Mouse (Mus musculus) liver, embryonic 12.5 days (tissue): ENCODE measurements around the gene Fam32a. TPM values are rescaled to one million over a fixed set of nuclear protein-coding genes. Genes with fewer than 3 reads are reported as not detected.

Source experiments
- ATAC-seq: fragments of 200-750 bp; cut with Nextera tagmentation; 2 replicates; pipeline ENCODE4 v1.8.0; 2017; ENCODE audit warnings: moderate number of reproducible peaks, mild to moderate bottlenecking, moderate library complexity
- H3K27ac ChIP-seq: fragments of 300-500 bp; sonication (generic); 2 replicates; pipeline ENCODE4 v1.5.1; 2016; ENCODE audit warnings: mild to moderate bottlenecking
- H3K27me3 ChIP-seq: fragments of 300-500 bp; sonication (generic); replicated peaks from 2 replicates; pipeline ENCODE4 v1.6.1; 2016; ENCODE audit warnings: mild to moderate bottlenecking, moderate library complexity
- H3K36me3 ChIP-seq: fragments of 300-500 bp; sonication (generic); 2 replicates; pipeline ENCODE4 v1.6.1; 2016; ENCODE audit warnings: mild to moderate bottlenecking, moderate library complexity
- H3K4me1 ChIP-seq: fragments of 300-500 bp; sonication (generic); 2 replicates; pipeline ENCODE4 v1.6.1; 2016
- H3K4me2 ChIP-seq: fragments of 300-500 bp; sonication (generic); 2 replicates; pipeline ENCODE4 v1.6.1; 2016; ENCODE audit warnings: mild to moderate bottlenecking, moderate library complexity
- H3K4me3 ChIP-seq: fragments of 300-500 bp; sonication (generic); 2 replicates; pipeline ENCODE4 v1.5.1; 2016; ENCODE audit warnings: mild to moderate bottlenecking, moderate library complexity
- H3K9ac ChIP-seq: fragments of 300-500 bp; sonication (generic); 2 replicates; pipeline ENCODE4 v1.6.1; 2016; ENCODE audit warnings: mild to moderate bottlenecking, moderate library complexity
- H3K9me3 ChIP-seq: fragments of 300-500 bp; sonication (generic); replicated peaks from 2 replicates; pipeline ENCODE4 v1.6.1; 2016; ENCODE audit warnings: mild to moderate bottlenecking, moderate library complexity
- WGBS: fragments of 180-500 bp; shearing (Covaris S2); methylation state at CpG from one replicate; pipeline ENCODE4 v1.1.7; 2016; ENCODE audit not compliant: insufficient replicate concordance; 5-methylcytosine and 5-hydroxymethylcytosine counted together
- polyA plus RNA-seq: library from polyadenylated mRNA; unstranded; fragments of >200 nt; fragmentation: Nextera tagmentation; extraction: Ambion mirVana; gene quantifications from 2 replicates; pipeline ENCODE4 v1.2.1, GENCODE M21; 2016

Gene Fam32a
- polyA plus RNA-seq, 1 experiment from 2014 or later = 42.7 TPM

GRCm38 (mm10) chr8:72242226-72242625, 22.7 kb downstream of the Fam32a start:
- WGBS = 88% methylated on average over 1 of the region's 1 CpGs
- Histone ChIP-seq H3K9ac (no peak overlapping the region), H3K36me3 (peaks cover 47% of the 10 kb centered on the region), H3K4me2 (0 out of 2 replicates have a peak overlapping the region, but pooled peaks have one; percentile 94), H3K4me1 (peaks cover 51% of the 10 kb centered on the region), H3K27me3 (no peaks in the 10 kb centered on the region), H3K4me3 (no peak overlapping the region), H3K9me3 (no peaks in the 10 kb centered on the region), H3K27ac (no peak overlapping the region)
- ATAC-seq = no peak

- H3K9ac ChIP-seq = no peak overlapping the region
- no peaks in the 10 kb centered on the region for H3K9me3 ChIP-seq
- H3K4me1 ChIP-seq = peaks cover 44% of the 10 kb centered on the region
- no peak overlapping the region for H3K27ac ChIP-seq
- H3K36me3 ChIP-seq = peaks cover 66% of the 10 kb centered on the region
- ATAC-seq = no peak
- H3K4me2 ChIP-seq = no peak overlapping the region
- no peak overlapping the region for H3K4me3 ChIP-seq
- no peaks in the 10 kb centered on the region for H3K27me3 ChIP-seq
- WGBS = 20% methylated on average over 2 of the region's 2 CpGs
Measured at GRCm38 (mm10) chr8:72244610-72245009, 25.1 kb downstream of the Fam32a start.

GRCm38 (mm10) chr8:72257171-72257901, 37.8 kb downstream of the Fam32a start:
- ATAC-seq = 0 out of 2 replicates have a peak, but pooled peaks have one; percentile 18
- Histone ChIP-seq H3K9me3 (no peaks in the 10 kb centered on the region), H3K36me3 (peaks cover 42% of the 10 kb centered on the region), H3K27me3 (no peaks in the 10 kb centered on the region), H3K4me1 (no peaks in the 10 kb centered on the region), H3K9ac (no peak overlapping the region), H3K4me3 (no peak overlapping the region), H3K4me2 (no peak overlapping the region), H3K27ac (no peak overlapping the region)
- WGBS = 52% methylated on average over 7 of the region's 7 CpGs

GRCm38 (mm10) chr8:72257902-72258238, 38.3 kb downstream of the Fam32a start:
- Histone ChIP-seq H3K9me3 (no peaks in the 10 kb centered on the region), H3K4me2 (no peak overlapping the region), H3K36me3 (peaks cover 37% of the 10 kb centered on the region), H3K9ac (no peak overlapping the region), H3K4me3 (no peak overlapping the region), H3K4me1 (no peaks in the 10 kb centered on the region), H3K27me3 (no peaks in the 10 kb centered on the region), H3K27ac (no peak overlapping the region)
- ATAC-seq = no peak
- 75% methylated on average over 1 of the region's 1 CpGs for whole genome bisulfite sequencing

- ATAC-seq = no peak
- H3K27me3 ChIP-seq = no peaks in the 10 kb centered on the region
- H3K27ac ChIP-seq = no peak overlapping the region
- WGBS = 40% methylated on average over 2 of the region's 2 CpGs
- no peak overlapping the region for H3K4me3 ChIP-seq
- H3K36me3 ChIP-seq = peaks cover 19% of the 10 kb centered on the region
- no peaks in the 10 kb centered on the region for H3K9me3 ChIP-seq
- H3K4me2 ChIP-seq = no peak overlapping the region
- no peaks in the 10 kb centered on the region for H3K4me1 ChIP-seq
- H3K9ac ChIP-seq = no peak overlapping the region
Measured at GRCm38 (mm10) chr8:72259862-72260261, 40.3 kb downstream of the Fam32a start.

GRCm38 (mm10) chr8:72260585-72260984, 41.1 kb downstream of the Fam32a start:
- H3K27ac ChIP-seq = no peak overlapping the region

GRCm38 (mm10) chr8:72261019-72261418, 41.5 kb downstream of the Fam32a start:
- no peak overlapping the region for H3K9ac ChIP-seq
- WGBS = 29% methylated on average over 2 of the region's 2 CpGs
- peaks cover 8% of the 10 kb centered on the region; the same call in 1 of the 2 replicates for H3K36me3 ChIP-seq
- no peaks in the 10 kb centered on the region for H3K27me3 ChIP-seq
- H3K4me1 ChIP-seq = no peaks in the 10 kb centered on the region
- no peak overlapping the region for H3K27ac ChIP-seq
- H3K4me2 ChIP-seq = no peak overlapping the region
- H3K9me3 ChIP-seq = no peaks in the 10 kb centered on the region
- H3K4me3 ChIP-seq = no peak overlapping the region
- 0 out of 2 replicates have a peak, but pooled peaks have one; percentile 42 for ATAC-seq

More at GRCm38 (mm10) chr8:72260585-72260984, 41.1 kb downstream of the Fam32a start:
- H3K27me3 ChIP-seq = no peaks in the 10 kb centered on the region
- H3K36me3 ChIP-seq = peaks cover 12% of the 10 kb centered on the region
- H3K4me3 ChIP-seq = no peak overlapping the region
- ATAC-seq = no peak
- H3K4me1 ChIP-seq = no peaks in the 10 kb centered on the region
- H3K4me2 ChIP-seq = no peak overlapping the region
- H3K9me3 ChIP-seq = no peaks in the 10 kb centered on the region
- WGBS = 55% methylated on average over 4 of the region's 4 CpGs
- H3K9ac ChIP-seq = no peak overlapping the region

- Histone ChIP-seq H3K9ac (no peak overlapping the region), H3K36me3 (peaks cover 8% of the 10 kb centered on the region; the same call in 1 of the 2 replicates), H3K27ac (no peak overlapping the region), H3K27me3 (no peaks in the 10 kb centered on the region), H3K4me1 (no peaks in the 10 kb centered on the region), H3K9me3 (no peaks in the 10 kb centered on the region), H3K4me2 (no peak overlapping the region), H3K4me3 (no peak overlapping the region)
- ATAC-seq = no peak
Measured at GRCm38 (mm10) chr8:72261431-72261830, 41.9 kb downstream of the Fam32a start.

GRCm38 (mm10) chr8:72261872-72262271, 42.3 kb downstream of the Fam32a start:
- no peaks in the 10 kb centered on the region for H3K4me1 ChIP-seq
- H3K36me3 ChIP-seq = peaks cover 4% of the 10 kb centered on the region; the same call in 1 of the 2 replicates
- no peak overlapping the region for H3K27ac ChIP-seq
- no peak for ATAC-seq
- H3K9me3 ChIP-seq = no peaks in the 10 kb centered on the region
- no peak overlapping the region for H3K9ac ChIP-seq
- H3K27me3 ChIP-seq = no peaks in the 10 kb centered on the region
- 43% methylated on average over 5 of the region's 5 CpGs for WGBS
- no peak overlapping the region for H3K4me3 ChIP-seq
- no peak overlapping the region for H3K4me2 ChIP-seq

GRCm38 (mm10) chr8:72262756-72263155, 43.2 kb downstream of the Fam32a start:
- 87% methylated on average over 2 of the region's 2 CpGs for WGBS
- ATAC-seq = no peak

GRCm38 (mm10) chr8:72263451-72263850, 43.9 kb downstream of the Fam32a start:
- Histone ChIP-seq H3K9ac (no peak overlapping the region), H3K36me3 (no peaks in the 10 kb centered on the region), H3K27ac (no peak overlapping the region), H3K4me3 (no peak overlapping the region), H3K4me1 (peaks cover 9% of the 10 kb centered on the region), H3K27me3 (no peaks in the 10 kb centered on the region), H3K4me2 (no peak overlapping the region), H3K9me3 (no peaks in the 10 kb centered on the region)
- no peak for ATAC-seq
- WGBS = 56% methylated on average over 7 of the region's 7 CpGs

More at GRCm38 (mm10) chr8:72262756-72263155, 43.2 kb downstream of the Fam32a start:
- Histone ChIP-seq H3K36me3 (no peaks in the 10 kb centered on the region), H3K4me1 (0 out of 2 replicates have a peak, but pooled peaks cover 2% of the 10 kb centered on the region), H3K4me3 (no peak overlapping the region), H3K27ac (no peak overlapping the region), H3K27me3 (no peaks in the 10 kb centered on the region), H3K9ac (no peak overlapping the region), H3K4me2 (no peak overlapping the region), H3K9me3 (no peaks in the 10 kb centered on the region)

- Histone ChIP-seq H3K27ac (no peak overlapping the region), H3K27me3 (no peaks in the 10 kb centered on the region), H3K4me1 (peaks cover 19% of the 10 kb centered on the region), H3K9me3 (no peaks in the 10 kb centered on the region), H3K9ac (no peak overlapping the region), H3K4me2 (no peak overlapping the region), H3K36me3 (no peaks in the 10 kb centered on the region), H3K4me3 (no peak overlapping the region)
- ATAC-seq = no peak
- WGBS = 54% methylated on average over 5 of the region's 7 CpGs
Measured at GRCm38 (mm10) chr8:72265342-72265741, 45.8 kb downstream of the Fam32a start.

GRCm38 (mm10) chr8:72266671-72267070, 47.1 kb downstream of the Fam32a start:
- H3K9me3 ChIP-seq = no peaks in the 10 kb centered on the region
- no peak for ATAC-seq

More at GRCm38 (mm10) chr8:72266671-72267070, 47.1 kb downstream of the Fam32a start:
- no peaks in the 10 kb centered on the region for H3K27me3 ChIP-seq
- no peak overlapping the region for H3K4me2 ChIP-seq
- no peak overlapping the region for H3K27ac ChIP-seq
- H3K4me3 ChIP-seq = no peak overlapping the region
- no peak overlapping the region for H3K9ac ChIP-seq
- peaks cover 32% of the 10 kb centered on the region for H3K4me1 ChIP-seq
- no peaks in the 10 kb centered on the region for H3K36me3 ChIP-seq
